Mouse (Mus musculus): ENCODE measurements at regions not wholly inside any gene's neighbourhood (a gene's known extent, or its start where the extent isn't known, plus 50 kb on each side); places are given as distances from the start of the nearest gene placed in this dataset.

- TF ChIP-seq CTCF (IDR thresholded peaks at IDR 0.05; ENCODE audit: insufficient read depth, low read depth, low read length) (no peak), POLR2A (IDR thresholded peaks at IDR 0.05; ENCODE audit: insufficient read depth, low read depth, low read length) (no peak)
Observed at GRCm38 (mm10) chr5:118437307-118437610, 123.2 kb upstream of the Med13l start.
